Mouse (Mus musculus): ENCODE measurements at regions not wholly inside any gene's neighbourhood (a gene's known extent, or its start where the extent isn't known, plus 50 kb on each side); places are given as distances from the start of the nearest gene placed in this dataset.

GRCm38 (mm10) chr14:61896879-61897278, 289.6 kb downstream of the Kcnrg start:
- in situ Hi-C loops (cut with MseI, MboI): no loop called here

- in situ Hi-C loops (cut with MseI, MboI): no loop called here
These were observed 291.4 kb downstream of the Kcnrg start for GRCm38 (mm10) chr14:61898664-61899063.

- in situ Hi-C loops (cut with MseI, MboI): no loop called here
These were observed 297.3 kb downstream of the Kcnrg start for GRCm38 (mm10) chr14:61904426-61905124.

GRCm38 (mm10) chr14:61918113-61918512, 310.9 kb downstream of the Kcnrg start:
- in situ Hi-C loops (cut with MseI, MboI): no loop called here

- in situ Hi-C loops (cut with MseI, MboI): no loop called here
These were observed 324.6 kb downstream of the Kcnrg start for GRCm38 (mm10) chr14:61931811-61932210.

GRCm38 (mm10) chr14:61941682-61942081, 334.4 kb downstream of the Kcnrg start:
- in situ Hi-C loops (cut with MseI, MboI): no loop called here

- in situ Hi-C loops (cut with MseI, MboI): no loop called here
These were observed 338.4 kb downstream of the Kcnrg start for GRCm38 (mm10) chr14:61945659-61946058.

- in situ Hi-C loops (cut with MseI, MboI): no loop called here
These were observed 342.2 kb downstream of the Kcnrg start for GRCm38 (mm10) chr14:61949446-61949845.

GRCm38 (mm10) chr14:61950004-61950403, 342.4 kb upstream of the Rnaseh2b start:
- in situ Hi-C loops (cut with MseI, MboI): no loop called here

GRCm38 (mm10) chr14:61953029-61953428, 339.4 kb upstream of the Rnaseh2b start:
- in situ Hi-C loops (cut with MseI, MboI): no loop called here

- in situ Hi-C loops (cut with MseI, MboI): no loop called here
These were observed 337.0 kb upstream of the Rnaseh2b start for GRCm38 (mm10) chr14:61955416-61955815.

- in situ Hi-C loops (cut with MseI, MboI): no loop called here
These were observed 332.0 kb upstream of the Rnaseh2b start for GRCm38 (mm10) chr14:61960243-61960957.

- in situ Hi-C loops (cut with MseI, MboI): no loop called here
These were observed 323.9 kb upstream of the Rnaseh2b start for GRCm38 (mm10) chr14:61968467-61968866.

GRCm38 (mm10) chr14:61968957-61969535, 323.3 kb upstream of the Rnaseh2b start:
- in situ Hi-C loops (cut with MseI, MboI): no loop called here

- in situ Hi-C loops (cut with MseI, MboI): no loop called here
These were observed 321.8 kb upstream of the Rnaseh2b start for GRCm38 (mm10) chr14:61970591-61970990.

- in situ Hi-C loops (cut with MseI, MboI): no loop called here
These were observed 321.0 kb upstream of the Rnaseh2b start for GRCm38 (mm10) chr14:61971100-61972088.

- in situ Hi-C loops (cut with MseI, MboI): no loop called here
These were observed 317.1 kb upstream of the Rnaseh2b start for GRCm38 (mm10) chr14:61975301-61975732.

GRCm38 (mm10) chr14:61980581-61980980, 311.8 kb upstream of the Rnaseh2b start:
- in situ Hi-C loops (cut with MseI, MboI): no loop called here

- in situ Hi-C loops (cut with MseI, MboI): no loop called here
These were observed 306.8 kb upstream of the Rnaseh2b start for GRCm38 (mm10) chr14:61985575-61985974.

- in situ Hi-C loops (cut with MseI, MboI): no loop called here
These were observed 306.2 kb upstream of the Rnaseh2b start for GRCm38 (mm10) chr14:61986203-61986602.

- in situ Hi-C loops (cut with MseI, MboI): no loop called here
These were observed 297.1 kb upstream of the Rnaseh2b start for GRCm38 (mm10) chr14:61995253-61995652.

- in situ Hi-C loops (cut with MseI, MboI): no loop called here
These were observed 294.7 kb upstream of the Rnaseh2b start for GRCm38 (mm10) chr14:61997736-61998135.
